Comparison of ENCODE assay signal across 17 mouse cellular contexts in genomic region chr6:6856316-6856715, GRCm38 (mm10). TPM values are rescaled to one million over a fixed set of nuclear protein-coding genes. Genes with fewer than 3 reads are reported as not detected.
A peak's percentile ranks its signal among the peaks of the same experiment; 100 is the strongest.
DNase-seq lines count a peak whose midpoint lies in the region; ATAC-seq and TF ChIP-seq lines count a peak whose summit lies in the region.
"Had no signal": no experiment of that assay in that cellular context is flagged by ENCODE, and none has a peak within 500 bp of the region (broad histone marks: within the 10 kb centered on the region; RNA-seq: fewer than 3 reads in every experiment).

No protein-coding gene starts in this region.

- H3K9ac ChIP-seq in intestine, embryonic 14.5 days (ENCODE audit: low read length): no peak overlapping the region
- no peak overlapping the region for H3K9ac ChIP-seq in intestine, postnatal 0 days (ENCODE audit: low read depth, low read length)
- no peak overlapping the region for H3K9ac ChIP-seq in embryonic facial prominence, embryonic 15.5 days
- H3K9ac ChIP-seq in limb, embryonic 13.5 days: no peak overlapping the region
- H3K9ac ChIP-seq: heart, embryonic 12.5 days; lung, embryonic 15.5 days; midbrain, embryonic 12.5 days had no signal

- no peak overlapping the region for H3K4me2 ChIP-seq in intestine, embryonic 14.5 days (ENCODE audit: low read length)
- no peak overlapping the region for H3K4me2 ChIP-seq in intestine, postnatal 0 days (replicated peaks; ENCODE audit: low read depth)
- peak overlapping the region; percentile 33 for H3K4me2 ChIP-seq in embryonic facial prominence, embryonic 15.5 days (replicated peaks)
- peak overlapping the region; percentile 47 for H3K4me2 ChIP-seq in limb, embryonic 13.5 days (replicated peaks)
- H3K4me2 ChIP-seq: heart, embryonic 12.5 days; lung, embryonic 15.5 days; midbrain, embryonic 12.5 days had no signal

- no peak overlapping the region for H3K27ac ChIP-seq in intestine, embryonic 14.5 days (ENCODE audit: low read depth)
- H3K27ac ChIP-seq in intestine, postnatal 0 days (ENCODE audit: low read depth, low read length): no peak overlapping the region
- H3K27ac ChIP-seq in embryonic facial prominence, embryonic 15.5 days (replicated peaks): no peak overlapping the region
- no peak overlapping the region for H3K27ac ChIP-seq in limb, embryonic 13.5 days
- H3K27ac ChIP-seq: lung, embryonic 15.5 days; midbrain, embryonic 12.5 days had no signal

- no peaks in the 10 kb centered on the region for H3K36me3 ChIP-seq in intestine, embryonic 14.5 days (ENCODE audit: control insufficient read depth, insufficient read depth, low read length)
- H3K36me3 ChIP-seq in intestine, postnatal 0 days (ENCODE audit: control insufficient read depth, insufficient read depth): no peaks in the 10 kb centered on the region
- no peaks in the 10 kb centered on the region for H3K36me3 ChIP-seq in embryonic facial prominence, embryonic 15.5 days
- H3K36me3 ChIP-seq in limb, embryonic 13.5 days: no peaks in the 10 kb centered on the region
- H3K36me3 ChIP-seq: heart, embryonic 12.5 days; lung, embryonic 15.5 days; midbrain, embryonic 12.5 days had no signal

- no peak overlapping the region for H3K4me3 ChIP-seq in intestine, embryonic 14.5 days (ENCODE audit: low read depth, low read length)
- H3K4me3 ChIP-seq in intestine, postnatal 0 days (ENCODE audit: low read depth, low read length): no peak overlapping the region
- 0 out of 2 replicates have a peak overlapping the region, but pooled peaks have one; percentile 5 for H3K4me3 ChIP-seq in embryonic facial prominence, embryonic 15.5 days (replicated peaks)
- peak overlapping the region; percentile 23 for H3K4me3 ChIP-seq in limb, embryonic 13.5 days
- H3K4me3 ChIP-seq: heart, embryonic 12.5 days; lung, embryonic 15.5 days; midbrain, embryonic 12.5 days had no signal

- peak; percentile 59 for DNase-seq in intestine, embryonic 14.5 days (ENCODE audit: low spot score)
- peak; percentile 7 for DNase-seq in retina, postnatal 1 day
- no peak for DNase-seq in adrenal gland, adult 8-10 months
- DNase-seq in natural killer cell, adult 2 months (ENCODE audit: low spot score in 2 of 2): no peak
- DNase-seq: adrenal gland, adult 2 months; cerebellum, adult 2 months; kidney, postnatal 36 days; thymus, postnatal 4 days had no signal

- H3K4me1 ChIP-seq in intestine, embryonic 14.5 days (replicated peaks; ENCODE audit: control insufficient read depth, insufficient read depth, low read length): no peaks in the 10 kb centered on the region
- H3K4me1 ChIP-seq in intestine, postnatal 0 days (replicated peaks; ENCODE audit: control insufficient read depth, insufficient read depth, low read length): no peaks in the 10 kb centered on the region
- peaks cover 28% of the 10 kb centered on the region for H3K4me1 ChIP-seq in embryonic facial prominence, embryonic 15.5 days
- H3K4me1 ChIP-seq in limb, embryonic 13.5 days: peaks cover 28% of the 10 kb centered on the region

- 2% methylated on average over 20 of the region's 20 CpGs for WGBS in intestine, embryonic 14.5 days
- WGBS in intestine, postnatal 0 days: 2% methylated on average over 20 of the region's 20 CpGs
- WGBS in embryonic facial prominence, embryonic 15.5 days: under 1% methylated on average over 20 of the region's 20 CpGs
- under 1% methylated on average over 20 of the region's 20 CpGs for WGBS in limb, embryonic 13.5 days

- peaks cover 99% of the 10 kb centered on the region for H3K27me3 ChIP-seq in intestine, embryonic 14.5 days (replicated peaks; ENCODE audit: control insufficient read depth, insufficient read depth, low read length)
- H3K27me3 ChIP-seq in intestine, postnatal 0 days (replicated peaks; ENCODE audit: control insufficient read depth, insufficient read depth, low read length): peaks cover 94% of the 10 kb centered on the region
- peaks cover 90% of the 10 kb centered on the region for H3K27me3 ChIP-seq in embryonic facial prominence, embryonic 15.5 days
- peaks cover 96% of the 10 kb centered on the region for H3K27me3 ChIP-seq in limb, embryonic 13.5 days

- TF ChIP-seq CTCF in intestine, postnatal 0 days (IDR thresholded peaks at IDR 0.05; ENCODE audit: low read depth): no peak

- no peaks in the 10 kb centered on the region for H3K9me3 ChIP-seq in intestine, embryonic 14.5 days (ENCODE audit: control insufficient read depth, low read length)
- H3K9me3 ChIP-seq in intestine, postnatal 0 days (ENCODE audit: control insufficient read depth): no peaks in the 10 kb centered on the region
- no peaks in the 10 kb centered on the region for H3K9me3 ChIP-seq in embryonic facial prominence, embryonic 15.5 days (replicated peaks)
- H3K9me3 ChIP-seq in limb, embryonic 13.5 days: no peaks in the 10 kb centered on the region
- H3K9me3 ChIP-seq: heart, embryonic 12.5 days; lung, embryonic 15.5 days; midbrain, embryonic 12.5 days had no signal

- ATAC-seq in intestine, embryonic 14.5 days (replicated peaks; ENCODE audit: low FRiP score, low TSS enrichment, low read depth): no peak
- no peak for ATAC-seq in intestine, postnatal 0 days
- peak; percentile 25; the same call in 1 of the 2 replicates for ATAC-seq in embryonic facial prominence, embryonic 15.5 days (ENCODE audit: insufficient number of reproducible peaks, low FRiP score, low TSS enrichment, low read depth)
- ATAC-seq in limb, embryonic 13.5 days (ENCODE audit: low FRiP score, low read depth): no peak
- ATAC-seq: Patski had no signal

RNA-seq across cellular contexts. Expression of gene Dlx6, which starts 6.8 kb away (rescaled TPM):
- polyA plus RNA-seq in intestine, embryonic 14.5 days (2014; fragmentation: Nextera tagmentation; extraction: Ambion mirVana): not detected in 2 replicates
- polyA plus RNA-seq in intestine, postnatal 0 days (2015; fragmentation: Nextera tagmentation; extraction: Ambion mirVana): not detected in 2 replicates
- 2.7 and 3.2 TPM in 2 replicates for polyA plus RNA-seq in embryonic facial prominence, embryonic 15.5 days (2015; fragmentation: Nextera tagmentation; extraction: Ambion mirVana)
- polyA plus RNA-seq in limb, embryonic 13.5 days (2015; fragmentation: Nextera tagmentation; extraction: Ambion mirVana): 1.5 and 2.7 TPM in 2 replicates
- total RNA-seq in adrenal gland, adult 8-10 months (2022): under 1 TPM in 1 of 4 experiments, not detected in 3; 0.67 TPM
- total RNA-seq: adrenal gland, adult 2 months; gastrocnemius, adult 18-20 months had no signal
- polyA plus RNA-seq: adrenal gland, adult 2 months; cerebellum, adult 2 months; heart, embryonic 12.5 days; lung, embryonic 15.5 days; small intestine, adult 2 months had no signal

RNA-seq across cellular contexts. Expression of gene Dlx5, which starts 25.6 kb away (rescaled TPM):
- 2.4 and 2.8 TPM in 2 replicates for polyA plus RNA-seq in intestine, embryonic 14.5 days (2014; fragmentation: Nextera tagmentation; extraction: Ambion mirVana)
- 0.27 and 0.33 TPM in 2 replicates for polyA plus RNA-seq in intestine, postnatal 0 days (2015; fragmentation: Nextera tagmentation; extraction: Ambion mirVana)
- polyA plus RNA-seq in embryonic facial prominence, embryonic 15.5 days (2015; fragmentation: Nextera tagmentation; extraction: Ambion mirVana): 46.9 and 56.0 TPM in 2 replicates
- polyA plus RNA-seq in limb, embryonic 13.5 days (2015; fragmentation: Nextera tagmentation; extraction: Ambion mirVana): 30.7 and 41.3 TPM in 2 replicates
- total RNA-seq in adrenal gland, adult 8-10 months (2022): under 1 TPM in 3 of 4 experiments, not detected in 1; 0.21 to 0.48 (median 0.34) TPM
- total RNA-seq: gastrocnemius, adult 18-20 months had no signal
- polyA plus RNA-seq: cerebellum, adult 2 months; small intestine, adult 2 months had no signal

Comparison
In these comparisons a context has a peak if more than half of its experiments do, and no peak if none do; other contexts are left out.
1. DNase-seq: peak in intestine, embryonic 14.5 days (single experiment) and retina, postnatal 1 day (single experiment); none in adrenal gland, adult 8-10 months (single experiment) and natural killer cell, adult 2 months (0 of 2).
2. H3K4me2 ChIP-seq: peak in embryonic facial prominence, embryonic 15.5 days (single experiment) and limb, embryonic 13.5 days (single experiment); none in intestine, embryonic 14.5 days (single experiment) and intestine, postnatal 0 days (single experiment).
3. H3K4me3 ChIP-seq: peak in embryonic facial prominence, embryonic 15.5 days (single experiment) and limb, embryonic 13.5 days (single experiment); none in intestine, embryonic 14.5 days (single experiment) and intestine, postnatal 0 days (single experiment).